Mouse (Mus musculus) olfactory bulb, adult 2 months (tissue): ENCODE data around the gene Id3.

Experiments
- CTCF ChIP-seq: fragments of 200-500 bp; IDR thresholded peaks from 2 replicates; pipeline ENCODE4 v1.5.1; 2012; ENCODE audit warnings: low read depth, mild to moderate bottlenecking, low read length, moderate library complexity; ENCODE audit not compliant: insufficient read depth
- POLR2A ChIP-seq: fragments of 200-500 bp; IDR thresholded peaks from 2 replicates; pipeline ENCODE4 v1.6.1; 2012; ENCODE audit warnings: mild to moderate bottlenecking, low read depth, low read length, moderate library complexity; ENCODE audit not compliant: insufficient read depth

DNA sequence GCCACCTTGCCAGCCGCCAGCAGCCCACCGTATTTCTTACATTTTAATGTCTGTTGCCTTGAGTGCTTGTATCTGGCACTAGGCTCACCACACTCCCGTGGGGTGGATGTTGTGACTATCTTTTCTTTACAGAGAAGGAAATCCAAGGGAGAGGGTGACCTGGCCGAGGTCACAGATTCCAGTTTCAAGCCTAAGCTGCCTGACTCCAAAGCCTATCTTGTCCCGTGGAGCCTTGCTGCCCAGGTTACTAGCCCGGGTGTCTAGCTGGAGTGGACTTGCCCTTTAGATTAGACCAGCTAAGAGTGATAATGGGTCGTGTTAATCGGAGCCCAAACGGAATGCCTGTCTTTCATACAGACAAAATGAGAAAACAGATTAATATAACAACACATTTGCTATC, 9.5 kb upstream of the Id3 start:
- TF ChIP-seq CTCF (no peak), POLR2A (no peak)
